Mouse (Mus musculus) lung, adult 2 months (tissue): ENCODE data around the gene Stx18.

Experiments used
- CTCF ChIP-seq: fragments of 200-500 bp; IDR thresholded peaks from 2 replicates; pipeline ENCODE4 v1.5.1; 2011; ENCODE audit warnings: mild to moderate bottlenecking, low read length, control low read depth; ENCODE audit not compliant: insufficient read depth
- POLR2A ChIP-seq: fragments of 200-500 bp; IDR thresholded peaks from 2 replicates; pipeline ENCODE4 v1.6.1; 2011; ENCODE audit warnings: low read depth, mild to moderate bottlenecking, control low read depth, low read length, borderline replicate concordance; ENCODE audit errors: extremely low read depth

GRCm38 (mm10) chr5:38066606-38067005, 28.1 kb downstream of the Stx18 start:
- TF ChIP-seq CTCF (no peak), POLR2A (no peak)
